Mouse (Mus musculus) thymus, postnatal 14 days (tissue): ENCODE measurements around the gene Saa2.

Source experiments
- DNase-seq: peaks from one replicate; pipeline ENCODE4 v3.0.0; 2021

Gene Saa2

GRCm38 (mm10) chr7:46764672-46765071, 13.1 kb downstream of the Saa2 start:
- DNase-seq, result no peak

DNA sequence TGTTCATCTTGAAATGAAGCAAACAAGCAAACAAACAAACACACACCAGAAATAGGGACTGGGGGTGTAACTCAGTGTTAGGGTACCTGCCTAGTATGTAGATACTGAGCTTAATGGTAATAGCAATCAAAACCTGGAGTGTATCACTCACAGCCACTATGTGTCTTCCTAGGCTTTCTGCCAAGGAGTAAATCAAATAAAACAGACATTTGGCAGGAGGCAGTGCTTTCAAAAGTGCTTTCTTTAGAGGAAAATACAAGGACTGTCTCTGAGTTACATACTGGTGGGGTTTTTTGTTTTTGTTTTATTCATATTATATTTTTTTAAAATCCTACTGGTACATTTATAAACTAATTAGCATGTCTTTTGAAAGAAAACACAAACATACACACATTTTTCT, 15.8 kb downstream of the Saa2 start:
- no peak for DNase-seq

DNA sequence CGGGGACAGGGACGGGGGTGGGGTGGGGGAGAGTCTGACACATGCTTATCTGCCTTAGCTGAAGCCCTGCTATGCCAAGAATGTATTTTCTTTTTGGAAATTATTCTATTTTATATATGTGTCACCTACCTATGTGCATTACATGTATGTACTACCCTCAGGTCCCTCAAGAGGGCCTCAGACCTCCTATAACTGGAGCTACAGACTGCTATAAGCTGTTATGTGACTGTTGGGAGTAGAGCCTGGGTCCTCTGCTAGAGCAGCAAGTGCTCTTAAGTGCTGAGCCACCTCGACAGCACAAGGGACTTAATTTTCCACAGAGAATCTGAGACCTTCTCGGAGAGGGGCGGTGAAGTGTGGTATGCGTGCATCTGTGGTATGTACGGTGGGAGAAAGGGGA, 16.9 kb downstream of the Saa2 start:
- no peak for DNase-seq

GRCm38 (mm10) chr7:46770706-46771105, 19.1 kb downstream of the Saa2 start:
- DNase-seq, result peak; percentile 34

DNA sequence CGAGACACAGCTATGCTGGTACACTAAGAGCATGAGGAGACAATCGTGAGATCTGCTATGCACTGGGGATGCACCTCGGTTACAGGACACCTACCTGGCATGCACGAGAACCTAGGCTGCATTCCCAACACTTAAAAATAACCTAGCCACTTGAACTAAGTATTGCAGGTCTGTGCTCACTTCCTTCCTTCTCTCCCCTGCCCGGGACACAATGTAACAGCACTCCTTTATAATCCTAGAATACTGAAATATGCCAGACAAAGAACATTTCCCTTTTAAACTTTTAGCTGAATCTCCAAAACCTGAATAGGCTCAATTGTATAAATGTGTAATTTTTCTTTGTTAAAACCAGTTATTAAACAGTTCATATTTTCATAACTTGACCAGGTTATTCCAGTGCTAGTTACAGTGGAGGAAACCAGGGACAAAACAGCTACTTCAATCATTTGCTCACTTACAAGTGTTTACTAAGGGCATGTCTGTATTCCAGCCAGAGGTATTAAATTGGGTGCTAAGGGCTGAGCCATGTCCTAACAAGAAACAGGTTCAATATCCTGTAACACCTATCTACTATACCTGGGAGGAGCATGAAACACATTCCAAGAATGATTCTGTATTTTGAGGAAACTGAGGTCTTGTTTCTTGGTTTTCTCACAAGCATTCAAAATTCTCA, 37.7 kb downstream of the Saa2 start:
- no peak for DNase-seq

- no peak for DNase-seq
Observed at GRCm38 (mm10) chr7:46793871-46794270, 42.3 kb downstream of the Saa2 start.

- peak; percentile 100 for DNase-seq
Observed at GRCm38 (mm10) chr7:46795287-46796205, 44.0 kb downstream of the Saa2 start, which contains the start of the genes Hps5 and Gtf2h1. Gene Hps5 (minus strand): TSS chr7:46796064. Gene Gtf2h1 (plus strand): TSS chr7:46796103.

- DNase-seq, result no peak
Observed at GRCm38 (mm10) chr7:46796206-46796679, 44.7 kb downstream of the Saa2 start.

DNA sequence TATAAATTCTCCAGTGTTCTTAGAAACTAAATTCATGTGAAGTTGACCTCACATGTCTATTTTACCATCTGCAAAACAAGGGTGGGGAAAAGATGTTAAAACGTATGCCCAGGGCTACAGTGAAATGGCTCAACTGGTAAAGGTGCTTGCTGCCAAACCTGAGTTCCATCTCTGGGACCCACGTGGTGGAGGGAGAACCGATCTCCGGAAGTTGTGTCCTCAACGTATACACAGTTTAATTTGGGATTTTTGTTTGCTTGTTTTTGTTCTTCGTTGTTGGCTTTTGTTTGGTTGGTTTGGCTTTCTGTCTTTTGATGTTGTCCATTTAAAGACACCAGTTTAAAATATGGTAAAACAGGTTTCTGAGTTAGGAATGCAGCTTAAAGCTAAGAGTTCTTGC, 45.2 kb downstream of the Saa2 start:
- no peak for DNase-seq
